Mouse (Mus musculus): ENCODE measurements around the gene Glrx5.

DNA sequence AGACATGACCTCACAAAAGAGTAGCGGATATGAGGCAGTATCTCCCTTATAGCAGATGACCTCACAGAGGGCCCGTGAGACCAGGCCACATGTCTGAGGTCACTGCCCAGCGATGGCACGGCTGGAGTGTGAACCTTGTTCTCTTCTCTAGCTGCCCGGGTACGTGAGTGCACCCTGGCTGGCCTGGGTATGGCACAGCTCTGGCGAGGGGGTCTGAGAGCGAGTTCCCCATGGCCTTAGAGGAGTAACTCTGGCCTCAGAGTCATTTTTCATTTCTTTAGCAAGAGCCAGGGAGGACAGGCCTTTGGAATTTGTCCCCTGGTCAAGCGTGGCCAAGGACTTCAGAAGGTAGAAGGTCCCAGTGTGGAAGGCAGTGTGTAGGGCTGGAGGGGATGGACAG lies 12.3 kb downstream of the Glrx5 start:
- no peak for TF ChIP-seq POLR2A (IDR thresholded peaks at IDR 0.05; ENCODE audit: extremely low read depth, insufficient read depth, low read length)
- no peak for TF ChIP-seq CTCF (IDR thresholded peaks at IDR 0.05; ENCODE audit: extremely low read depth, insufficient read depth, low read length)
